Mouse (Mus musculus) erythroblast, embryonic 14.5 days (primary cell): ENCODE measurements around the gene Cenpa. TPM values are rescaled to one million over a fixed set of nuclear protein-coding genes. Genes with fewer than 3 reads are reported as not detected.

Experiments used
- H3K27me3 ChIP-seq: 2 replicates; pipeline ENCODE4 v1.6.1; 2012; ENCODE audit warnings: inconsistent platforms; ENCODE audit not compliant: control insufficient read depth
- H3K36me3 ChIP-seq: 2 replicates; pipeline ENCODE4 v1.6.1; 2012; ENCODE audit warnings: mild to moderate bottlenecking, inconsistent platforms; ENCODE audit not compliant: control insufficient read depth
- H3K4me1 ChIP-seq: 2 replicates; pipeline ENCODE4 v1.6.1; 2012; ENCODE audit warnings: inconsistent platforms; ENCODE audit not compliant: control insufficient read depth
- H3K4me3 ChIP-seq: replicated peaks from 2 replicates; pipeline ENCODE3; 2012; ENCODE audit warnings: moderate library complexity, mild to moderate bottlenecking, inconsistent platforms
- H3K9me3 ChIP-seq: 2 replicates; pipeline ENCODE4 v1.6.1; 2012; ENCODE audit warnings: low read length, inconsistent platforms, mixed read lengths; ENCODE audit not compliant: control insufficient read depth
- GATA1 ChIP-seq: IDR thresholded peaks from 2 replicates; pipeline ENCODE4 v1.6.1; 2012; ENCODE audit warnings: low read length, inconsistent platforms, mixed read lengths
- TAL1 ChIP-seq: IDR thresholded peaks from 3 replicates; pipeline ENCODE4 v1.6.1; 2012; ENCODE audit warnings: low read length, inconsistent platforms, mixed read lengths
- polyA plus RNA-seq: library from polyadenylated mRNA; stranded (reverse); fragments of >175 nt; gene quantifications from 2 replicates; pipeline ENCODE4 v1.2.3, GENCODE M21; 2012

Cenpa gene
- polyA plus RNA-seq, 1 experiment: 83.8 TPM

- Histone ChIP-seq H3K27me3 (peaks cover 4% of the 10 kb centered on the region), H3K9me3 (no peaks in the 10 kb centered on the region), H3K4me3 (no peak overlapping the region), H3K4me1 (peaks cover 3% of the 10 kb centered on the region), H3K36me3 (no peaks in the 10 kb centered on the region)
- TF ChIP-seq GATA1: no peak
- TF ChIP-seq TAL1: no peak
Observed at GRCm38 (mm10) chr5:30636994-30637393, 29.6 kb upstream of the Cenpa start.

GRCm38 (mm10) chr5:30638041-30638440 lies 28.5 kb upstream of the Cenpa start:
- H3K4me1 ChIP-seq: peaks cover 3% of the 10 kb centered on the region
- no peaks in the 10 kb centered on the region for H3K36me3 ChIP-seq
- TF ChIP-seq TAL1: no peak
- TF ChIP-seq GATA1: no peak
- no peaks in the 10 kb centered on the region for H3K9me3 ChIP-seq
- no peak overlapping the region for H3K4me3 ChIP-seq
- H3K27me3 ChIP-seq: peaks cover 8% of the 10 kb centered on the region

- TF ChIP-seq GATA1 (no peak), TAL1 (no peak)
- H3K4me3 ChIP-seq: no peak overlapping the region
- H3K4me1 ChIP-seq: peaks cover 16% of the 10 kb centered on the region
- no peaks in the 10 kb centered on the region for H3K36me3 ChIP-seq
- H3K9me3 ChIP-seq: no peaks in the 10 kb centered on the region
- H3K27me3 ChIP-seq: peaks cover 8% of the 10 kb centered on the region
Observed at GRCm38 (mm10) chr5:30643477-30644179, 22.9 kb upstream of the Cenpa start.

- Histone ChIP-seq H3K4me3 (no peak overlapping the region), H3K36me3 (peaks cover 4% of the 10 kb centered on the region), H3K9me3 (no peaks in the 10 kb centered on the region), H3K27me3 (peaks cover 5% of the 10 kb centered on the region), H3K4me1 (peaks cover 27% of the 10 kb centered on the region)
- TF ChIP-seq TAL1 (no peak), GATA1 (no peak)
Observed at GRCm38 (mm10) chr5:30646036-30646435, 20.5 kb upstream of the Cenpa start.

GRCm38 (mm10) chr5:30647396-30647795 lies 19.2 kb upstream of the Cenpa start:
- Histone ChIP-seq H3K27me3 (peaks cover under 1% of the 10 kb centered on the region), H3K36me3 (peaks cover 9% of the 10 kb centered on the region), H3K9me3 (no peaks in the 10 kb centered on the region), H3K4me1 (peaks cover 27% of the 10 kb centered on the region), H3K4me3 (peak overlapping the region; percentile 85)
- no peak for TF ChIP-seq TAL1
- TF ChIP-seq GATA1: no peak

GRCm38 (mm10) chr5:30647815-30648560 lies 18.6 kb upstream of the Cenpa start, which contains the start of gene Slc35f6:
Gene Slc35f6 (plus strand): TSS chr5:30647933.
- Histone ChIP-seq H3K9me3 (no peaks in the 10 kb centered on the region), H3K36me3 (peaks cover 14% of the 10 kb centered on the region), H3K4me3 (peak within 1 kb of the TSS; percentile 85), H3K4me1 (peaks cover 27% of the 10 kb centered on the region), H3K27me3 (no peaks in the 10 kb centered on the region)
- TF ChIP-seq TAL1 (no peak), GATA1 (no peak)

GRCm38 (mm10) chr5:30649558-30649957 lies 17.0 kb upstream of the Cenpa start:
- no peaks in the 10 kb centered on the region for H3K9me3 ChIP-seq
- no peak for TF ChIP-seq TAL1
- TF ChIP-seq GATA1: no peak
- peaks cover 25% of the 10 kb centered on the region for H3K36me3 ChIP-seq
- no peak overlapping the region for H3K4me3 ChIP-seq
- no peaks in the 10 kb centered on the region for H3K27me3 ChIP-seq
- peaks cover 27% of the 10 kb centered on the region for H3K4me1 ChIP-seq

- Histone ChIP-seq H3K9me3 (no peaks in the 10 kb centered on the region), H3K36me3 (peaks cover 37% of the 10 kb centered on the region), H3K4me3 (no peak overlapping the region), H3K27me3 (no peaks in the 10 kb centered on the region), H3K4me1 (peaks cover 27% of the 10 kb centered on the region)
- TF ChIP-seq GATA1 (no peak), TAL1 (no peak)
Observed at GRCm38 (mm10) chr5:30650756-30651155, 15.8 kb upstream of the Cenpa start.

- peaks cover 45% of the 10 kb centered on the region for H3K36me3 ChIP-seq
- no peaks in the 10 kb centered on the region for H3K9me3 ChIP-seq
- TF ChIP-seq GATA1: no peak
- TF ChIP-seq TAL1: no peak
Observed at GRCm38 (mm10) chr5:30651554-30651953, 15.0 kb upstream of the Cenpa start.

More at GRCm38 (mm10) chr5:30651554-30651953, 15.0 kb upstream of the Cenpa start:
- no peak overlapping the region for H3K4me3 ChIP-seq
- peaks cover 27% of the 10 kb centered on the region for H3K4me1 ChIP-seq
- H3K27me3 ChIP-seq: no peaks in the 10 kb centered on the region
